Mouse (Mus musculus) liver, embryonic 11.5 days (tissue): Measurements from ENCODE around the gene Abcb1a. TPM values are rescaled to one million over a fixed set of nuclear protein-coding genes. Genes with fewer than 3 reads are reported as not detected.

Experiments used
- ATAC-seq: fragments of 200-750 bp; cut with Nextera tagmentation; replicated peaks from 2 replicates; pipeline ENCODE4 v1.8.0; 2017; ENCODE audit warnings: moderate number of reproducible peaks, mild to moderate bottlenecking, moderate TSS enrichment, moderate library complexity; ENCODE audit not compliant: low FRiP score
- DNase-seq: peaks from one replicate; pipeline ENCODE4 v3.0.0-alpha.2; 2017; ENCODE audit warnings: low spot score
- H3K27ac ChIP-seq: fragments of 300-500 bp; sonication (generic); 2 replicates; pipeline ENCODE4 v1.5.1; 2014; ENCODE audit warnings: mild to moderate bottlenecking, low read depth, low read length, control low read depth
- H3K27me3 ChIP-seq: fragments of 300-500 bp; sonication (generic); replicated peaks from 2 replicates; pipeline ENCODE4 v1.6.1; 2014; ENCODE audit warnings: low read length, mixed read lengths; ENCODE audit not compliant: control insufficient read depth, insufficient read depth
- H3K36me3 ChIP-seq: fragments of 300-500 bp; sonication (generic); 2 replicates; pipeline ENCODE4 v1.6.1; 2014; ENCODE audit warnings: mild to moderate bottlenecking, low read length, moderate library complexity, mixed read lengths; ENCODE audit not compliant: control insufficient read depth, insufficient read depth
- H3K4me1 ChIP-seq: fragments of 300-500 bp; sonication (generic); replicated peaks from 2 replicates; pipeline ENCODE4 v1.6.1; 2014; ENCODE audit warnings: low read length, mixed read lengths; ENCODE audit not compliant: control insufficient read depth, insufficient read depth
- H3K4me2 ChIP-seq: fragments of 300-500 bp; sonication (generic); 2 replicates; pipeline ENCODE4 v1.6.1; 2014; ENCODE audit warnings: mild to moderate bottlenecking, control low read depth, moderate library complexity
- H3K4me3 ChIP-seq: fragments of 300-500 bp; sonication (generic); 2 replicates; pipeline ENCODE4 v1.5.1; 2014; ENCODE audit warnings: low read depth, low read length, control low read depth
- H3K9ac ChIP-seq: fragments of 300-500 bp; sonication (generic); 2 replicates; pipeline ENCODE4 v1.6.1; 2014; ENCODE audit warnings: low read depth, low read length, control low read depth
- H3K9me3 ChIP-seq: fragments of 300-500 bp; sonication (generic); 2 replicates; pipeline ENCODE4 v1.6.1; 2016; ENCODE audit warnings: low read length, inconsistent platforms, mixed read lengths; ENCODE audit not compliant: control insufficient read depth
- WGBS: fragments of 180-500 bp; shearing (Covaris S2); extraction: QIAGEN DNeasy Blood & Tissue Kit; methylation state at CpG from one replicate; pipeline ENCODE4 v1.1.7; 2014; 5-methylcytosine and 5-hydroxymethylcytosine counted together
- polyA plus RNA-seq: library from polyadenylated mRNA; unstranded; fragments of >200 nt; fragmentation: Nextera tagmentation; extraction: Ambion mirVana; gene quantifications from 2 replicates; pipeline ENCODE4 v1.2.1, GENCODE M21; 2014

Abcb1a gene
- 0.36 and 0.38 TPM in 2 replicates for polyA plus RNA-seq

- WGBS, result 10% methylated on average over 37 of the region's 37 CpGs
- H3K36me3 ChIP-seq, result no peaks in the 10 kb centered on the region
- H3K4me3 ChIP-seq, result peak within 1 kb of the TSS; percentile 46
- H3K27me3 ChIP-seq, result peaks cover 4% of the 10 kb centered on the region; the same call in 1 of the 2 replicates
- H3K4me2 ChIP-seq, result peak within 1 kb of the TSS; percentile 73
- H3K27ac ChIP-seq, result no peak within 1 kb of the TSS
- DNase-seq (peak; percentile 36), ATAC-seq (peak; percentile 60)
- H3K9ac ChIP-seq, result peak within 1 kb of the TSS; percentile 14; the same call in 1 of the 2 replicates
- H3K4me1 ChIP-seq, result no peaks in the 10 kb centered on the region
- H3K9me3 ChIP-seq, result no peaks in the 10 kb centered on the region
Observed at GRCm38 (mm10) chr5:8659911-8660737, at the start of gene Abcb1a. Abcb1a (plus strand) TSS chr5:8660077.

- ATAC-seq (peak; percentile 62), DNase-seq (peak; percentile 56)
- H3K9ac ChIP-seq, result peak overlapping the region; percentile 55; the same call in 1 of the 2 replicates
- no peaks in the 10 kb centered on the region for H3K4me1 ChIP-seq
- peak overlapping the region; percentile 71 for H3K4me3 ChIP-seq
- peak overlapping the region; percentile 98 for H3K4me2 ChIP-seq
- H3K27me3 ChIP-seq, result peaks cover 13% of the 10 kb centered on the region
- H3K36me3 ChIP-seq, result no peaks in the 10 kb centered on the region
- no peaks in the 10 kb centered on the region for H3K9me3 ChIP-seq
- H3K27ac ChIP-seq, result no peak overlapping the region
- under 1% methylated on average over 41 of the region's 49 CpGs for WGBS
Observed at GRCm38 (mm10) chr5:8622071-8622595, 37.7 kb upstream of the Abcb1a start.

DNA sequence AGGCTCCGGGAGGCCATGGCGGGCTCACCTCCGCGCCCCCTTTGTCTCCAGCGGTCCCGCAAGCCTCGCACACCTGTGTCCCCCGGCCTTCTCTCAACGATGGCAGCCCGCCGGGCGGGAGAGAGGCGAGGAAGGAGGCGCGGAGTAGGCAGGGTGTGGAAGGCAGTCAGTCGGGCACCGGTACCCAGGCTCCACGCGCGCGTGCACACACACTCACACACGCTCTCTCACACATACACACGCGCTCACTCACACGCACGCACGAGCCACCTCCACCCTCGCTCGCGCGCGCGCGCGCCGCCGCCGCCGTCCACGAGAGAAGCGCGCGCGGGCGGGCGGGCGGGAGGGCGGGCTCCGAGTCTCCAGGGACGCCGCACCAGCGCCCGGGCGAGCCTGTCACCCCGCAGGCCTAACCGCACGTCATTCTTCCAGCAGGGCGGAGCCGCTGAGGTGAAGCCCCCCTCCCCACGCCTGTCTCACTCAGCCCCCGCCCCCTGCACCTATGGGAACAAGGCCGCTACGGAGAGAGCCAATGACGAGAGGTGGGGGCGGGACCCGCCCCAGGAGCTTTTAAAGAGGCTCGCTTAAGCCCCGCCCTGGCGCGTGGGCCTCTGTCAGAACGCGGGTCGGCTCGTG lies 37.2 kb upstream of the Abcb1a start, which contains the start of gene Rundc3b:
Gene Rundc3b (minus strand): TSS at position 357 of the 636 bp plus-strand sequence.
- H3K27ac ChIP-seq, result no peak within 1 kb of the TSS
- peak within 1 kb of the TSS; percentile 71 for H3K4me3 ChIP-seq
- H3K4me1 ChIP-seq, result no peaks in the 10 kb centered on the region
- DNase-seq (peak; percentile 78), ATAC-seq (peak; percentile 95)
- H3K9ac ChIP-seq, result peak within 1 kb of the TSS; percentile 55
- H3K4me2 ChIP-seq, result peak within 1 kb of the TSS; percentile 98
- WGBS, result 0% methylated on average over 53 of the region's 74 CpGs
- H3K9me3 ChIP-seq, result no peaks in the 10 kb centered on the region
- peaks cover 13% of the 10 kb centered on the region for H3K27me3 ChIP-seq
- no peaks in the 10 kb centered on the region for H3K36me3 ChIP-seq

DNA sequence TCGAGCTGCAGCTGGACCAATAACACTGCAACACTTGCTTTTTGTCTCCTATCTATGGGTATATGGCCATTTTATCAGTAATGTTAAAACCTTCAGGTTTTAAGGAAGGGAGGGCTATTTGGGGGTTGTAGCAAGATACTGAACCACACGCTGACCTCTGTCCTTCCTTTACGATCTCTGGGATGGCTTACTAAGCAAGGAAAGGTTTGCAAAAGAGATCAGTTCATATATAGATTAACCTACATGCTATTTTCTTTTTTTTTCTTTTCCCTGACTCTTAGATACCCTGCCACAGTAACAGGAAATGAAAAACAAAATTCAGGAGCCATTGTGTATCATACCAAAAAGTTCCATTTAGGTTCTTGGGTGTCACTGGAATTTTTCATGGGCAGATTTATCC lies 27.0 kb upstream of the Abcb1a start:
- DNase-seq (no peak), ATAC-seq (no peak)
- H3K4me1 ChIP-seq, result no peaks in the 10 kb centered on the region
- H3K4me2 ChIP-seq, result no peak overlapping the region
- H3K27ac ChIP-seq, result no peak overlapping the region
- 72% methylated on average over 3 of the region's 3 CpGs for WGBS
- H3K9ac ChIP-seq, result no peak overlapping the region
- no peaks in the 10 kb centered on the region for H3K27me3 ChIP-seq
- H3K36me3 ChIP-seq, result no peaks in the 10 kb centered on the region
- no peak overlapping the region for H3K4me3 ChIP-seq
- H3K9me3 ChIP-seq, result no peaks in the 10 kb centered on the region

DNA sequence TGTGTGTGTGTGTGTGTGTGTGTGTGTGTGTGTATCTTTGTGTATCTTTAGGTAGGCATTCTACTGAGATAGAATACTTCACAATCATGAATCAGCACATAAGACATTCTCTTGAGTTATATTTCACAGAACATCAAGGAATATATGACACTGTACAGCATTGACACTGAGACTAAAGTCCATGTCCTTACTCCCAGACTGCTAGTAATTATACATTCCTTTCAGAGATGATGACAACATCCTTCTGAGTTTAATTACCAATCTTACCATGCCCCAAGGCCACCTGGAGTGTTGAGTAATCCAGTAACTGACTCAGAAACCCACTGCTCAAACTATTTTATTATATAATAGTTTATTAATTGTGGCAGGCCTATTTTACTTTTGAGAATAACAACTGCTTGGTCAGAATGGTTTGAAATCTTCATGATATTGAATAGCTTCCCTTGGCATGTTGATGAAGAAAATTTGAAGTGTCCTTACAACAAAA lies 25.3 kb upstream of the Abcb1a start:
- H3K9ac ChIP-seq, result no peak overlapping the region
- H3K4me3 ChIP-seq, result no peak overlapping the region
- H3K27ac ChIP-seq, result no peak overlapping the region
- H3K9me3 ChIP-seq, result no peaks in the 10 kb centered on the region
- ATAC-seq (no peak), DNase-seq (no peak)
- no peaks in the 10 kb centered on the region for H3K36me3 ChIP-seq
- H3K4me1 ChIP-seq, result no peaks in the 10 kb centered on the region
- H3K27me3 ChIP-seq, result no peaks in the 10 kb centered on the region
- no peak overlapping the region for H3K4me2 ChIP-seq

- H3K4me1 ChIP-seq, result no peaks in the 10 kb centered on the region
- ATAC-seq (no peak), DNase-seq (no peak)
- no peak overlapping the region for H3K27ac ChIP-seq
- H3K27me3 ChIP-seq, result no peaks in the 10 kb centered on the region
- no peaks in the 10 kb centered on the region for H3K36me3 ChIP-seq
- H3K4me2 ChIP-seq, result no peak overlapping the region
- H3K9me3 ChIP-seq, result no peaks in the 10 kb centered on the region
- 75% methylated on average over 4 of the region's 4 CpGs for WGBS
- H3K9ac ChIP-seq, result no peak overlapping the region
- no peak overlapping the region for H3K4me3 ChIP-seq
Observed at GRCm38 (mm10) chr5:8648300-8648699, 11.6 kb upstream of the Abcb1a start.

DNA sequence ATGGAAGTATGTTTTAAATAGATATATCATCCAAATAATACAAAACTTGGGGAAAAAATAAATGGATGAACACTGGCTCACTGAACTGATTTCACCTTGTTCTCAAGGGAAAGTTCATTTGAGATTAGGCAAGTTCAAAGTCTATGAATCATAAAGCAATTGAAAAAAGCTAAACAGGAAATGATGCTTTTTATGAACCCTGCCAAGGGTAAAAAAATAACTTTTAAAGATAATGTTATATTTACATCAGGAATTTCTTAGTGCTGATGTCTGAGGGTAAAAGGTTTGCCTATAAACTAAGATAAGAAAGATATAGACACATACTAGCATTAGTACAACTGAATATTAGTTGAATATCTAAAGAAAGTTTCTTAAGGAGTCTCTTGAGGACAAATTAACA lies 11.1 kb upstream of the Abcb1a start:
- H3K9ac ChIP-seq, result no peak overlapping the region
- no peak overlapping the region for H3K4me3 ChIP-seq
- H3K4me2 ChIP-seq, result no peak overlapping the region
- no peaks in the 10 kb centered on the region for H3K4me1 ChIP-seq
- H3K9me3 ChIP-seq, result no peaks in the 10 kb centered on the region
- H3K27me3 ChIP-seq, result no peaks in the 10 kb centered on the region
- no peaks in the 10 kb centered on the region for H3K36me3 ChIP-seq
- ATAC-seq (no peak), DNase-seq (no peak)
- H3K27ac ChIP-seq, result no peak overlapping the region

DNA sequence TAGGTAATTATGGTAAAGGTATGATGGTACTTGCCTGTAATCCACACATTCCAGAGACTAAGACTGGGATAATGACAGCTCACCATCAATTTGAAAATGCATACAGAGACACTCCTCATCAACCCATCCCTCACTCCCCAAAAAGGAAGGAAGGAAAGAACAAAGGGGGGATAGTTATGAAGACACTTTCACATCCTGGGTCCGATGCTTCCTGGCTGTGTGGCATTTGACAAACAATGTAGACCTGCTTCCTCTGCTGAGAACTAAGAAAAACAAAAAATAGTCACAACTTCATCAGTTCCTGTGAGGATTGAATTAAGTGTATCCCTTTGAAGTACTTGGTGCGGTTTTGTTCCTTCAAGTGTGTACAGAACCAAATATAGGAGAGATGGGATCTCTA lies 7.8 kb upstream of the Abcb1a start:
- H3K9me3 ChIP-seq, result no peaks in the 10 kb centered on the region
- H3K36me3 ChIP-seq, result no peaks in the 10 kb centered on the region
- H3K9ac ChIP-seq, result no peak overlapping the region
- no peak overlapping the region for H3K4me3 ChIP-seq
- DNase-seq (no peak), ATAC-seq (no peak)
- 79% methylated on average over 2 of the region's 2 CpGs for WGBS
- no peaks in the 10 kb centered on the region for H3K27me3 ChIP-seq
- no peak overlapping the region for H3K4me2 ChIP-seq
- H3K27ac ChIP-seq, result no peak overlapping the region
- no peaks in the 10 kb centered on the region for H3K4me1 ChIP-seq
